Mouse (Mus musculus): ENCODE measurements around the gene Spaca4.

- TF ChIP-seq CTCF (IDR thresholded peaks at IDR 0.05; ENCODE audit: extremely low read depth, insufficient read depth, insufficient read length, insufficient replicate concordance): no peak
- TF ChIP-seq POLR2A (IDR thresholded peaks at IDR 0.05; ENCODE audit: low read depth, low read length): no peak
Observed at GRCm38 (mm10) chr7:45716952-45717917, 8.4 kb downstream of the Spaca4 start.
